Mouse (Mus musculus): Measurements from ENCODE around the gene Tada1. TPM values are rescaled to one million over a fixed set of nuclear protein-coding genes. Genes with fewer than 3 reads are reported as not detected.

Gene Tada1
- polyA plus RNA-seq, 1 experiment from 2014 or later: 90.5 TPM

DNA sequence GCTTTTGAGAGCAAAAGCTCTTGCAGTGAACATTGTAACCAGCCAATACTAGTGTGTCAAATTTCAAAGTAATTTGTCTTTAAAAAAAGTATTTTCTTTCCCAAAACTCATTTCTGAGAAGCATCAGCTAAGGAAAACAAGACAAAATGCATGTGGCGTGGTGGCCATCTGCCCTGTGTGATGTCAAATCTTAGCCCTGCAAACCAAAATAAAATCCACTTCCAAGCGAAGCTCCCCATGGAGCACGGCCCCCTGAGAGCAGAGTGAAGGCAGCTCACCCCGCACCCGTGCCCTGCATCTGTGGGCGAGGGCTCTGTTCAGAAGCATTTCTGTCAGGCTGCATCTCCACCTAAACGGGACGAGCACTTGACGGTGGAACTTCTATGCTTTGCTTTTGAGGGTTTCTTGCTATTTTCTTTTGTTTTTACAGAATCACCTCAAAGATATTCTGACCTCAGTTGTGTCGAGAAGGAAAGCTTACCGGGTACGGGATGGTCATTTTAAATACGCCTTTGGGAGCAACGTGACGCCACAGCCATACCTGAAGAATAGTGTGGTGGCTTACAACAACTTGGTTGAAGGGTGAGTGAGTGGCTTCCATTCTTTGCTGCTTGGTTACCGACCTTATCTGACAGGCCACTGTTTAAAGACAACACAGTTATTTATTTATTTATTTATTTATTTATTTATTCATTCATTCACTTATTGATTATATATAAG is 10.7 kb downstream of the Tada1 start:
- no peaks in the 10 kb centered on the region for H3K27me3 ChIP-seq (replicated peaks)
- no peaks in the 10 kb centered on the region for H3K9me3 ChIP-seq
- H3K9ac ChIP-seq: no peak overlapping the region
- no peaks in the 10 kb centered on the region for H3K4me1 ChIP-seq
- no peak for ATAC-seq (replicated peaks)
- no peak overlapping the region for H3K4me3 ChIP-seq
- WGBS: 96% methylated on average over 16 of the region's 16 CpGs
- no peak overlapping the region for H3K4me2 ChIP-seq
- no peak overlapping the region for H3K27ac ChIP-seq
- peaks cover 66% of the 10 kb centered on the region for H3K36me3 ChIP-seq (replicated peaks)

- 92% methylated on average over 6 of the region's 6 CpGs for WGBS
- H3K36me3 ChIP-seq (replicated peaks): peaks cover 73% of the 10 kb centered on the region
Measured at GRCm38 (mm10) chr1:166391671-166392070, 12.8 kb downstream of the Tada1 start.

DNA sequence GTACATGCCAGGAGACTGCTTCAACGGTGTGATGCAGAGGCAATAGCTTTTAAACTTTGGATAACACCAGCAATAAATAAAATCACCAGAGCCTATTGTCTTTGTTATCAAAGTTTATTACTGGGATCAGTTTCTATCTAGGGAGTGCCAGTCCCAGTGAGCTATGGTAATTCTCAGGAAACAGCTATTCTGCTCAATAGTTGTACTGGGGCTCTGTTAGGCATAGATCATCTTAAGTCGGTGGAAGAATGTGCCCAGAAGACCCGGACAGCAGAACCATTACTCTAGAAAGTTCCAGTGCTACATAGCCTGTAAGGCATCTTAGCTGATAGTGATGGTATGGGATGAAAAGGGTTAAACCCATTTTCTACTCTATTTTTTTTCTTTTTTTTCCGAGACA is 15.9 kb downstream of the Tada1 start:
- ATAC-seq (replicated peaks): no peak
- Histone ChIP-seq H3K9me3 (no peaks in the 10 kb centered on the region), H3K36me3 (replicated peaks) (peaks cover 82% of the 10 kb centered on the region), H3K4me1 (no peaks in the 10 kb centered on the region), H3K27ac (no peak overlapping the region), H3K4me2 (no peak overlapping the region), H3K27me3 (replicated peaks) (no peaks in the 10 kb centered on the region), H3K4me3 (no peak overlapping the region), H3K9ac (no peak overlapping the region)
- WGBS: 80% methylated on average over 4 of the region's 4 CpGs

More at GRCm38 (mm10) chr1:166391671-166392070, 12.8 kb downstream of the Tada1 start:
- no peak overlapping the region for H3K9ac ChIP-seq
- no peaks in the 10 kb centered on the region for H3K27me3 ChIP-seq (replicated peaks)
- H3K4me2 ChIP-seq: no peak overlapping the region
- H3K4me1 ChIP-seq: no peaks in the 10 kb centered on the region
- no peak overlapping the region for H3K4me3 ChIP-seq
- H3K27ac ChIP-seq: no peak overlapping the region
- no peak for ATAC-seq (replicated peaks)
- H3K9me3 ChIP-seq: no peaks in the 10 kb centered on the region

DNA sequence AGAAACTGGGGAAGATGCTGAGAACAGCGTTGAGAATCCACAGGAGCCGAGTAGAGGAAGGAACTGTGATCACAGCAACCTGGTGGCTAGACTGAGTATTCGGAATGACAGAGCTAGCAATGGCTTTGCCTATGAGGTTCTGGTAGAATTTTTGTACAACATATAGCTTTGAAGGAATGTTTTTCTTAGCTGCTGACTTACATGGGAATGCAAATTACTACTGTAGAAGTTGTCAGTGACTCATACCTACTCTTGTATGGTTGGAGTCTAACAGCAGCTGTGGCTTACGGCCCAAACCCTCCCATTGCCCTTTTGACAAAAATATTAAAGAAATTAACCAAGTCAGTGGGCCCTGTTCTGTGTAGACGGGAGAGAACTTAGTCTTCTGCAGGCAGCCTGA is 16.8 kb downstream of the Tada1 start:
- Histone ChIP-seq H3K4me1 (no peaks in the 10 kb centered on the region), H3K36me3 (replicated peaks) (peaks cover 75% of the 10 kb centered on the region), H3K9ac (no peak overlapping the region), H3K4me3 (no peak overlapping the region), H3K4me2 (no peak overlapping the region), H3K27me3 (replicated peaks) (no peaks in the 10 kb centered on the region), H3K9me3 (no peaks in the 10 kb centered on the region), H3K27ac (no peak overlapping the region)
- WGBS: 89% methylated on average over 5 of the region's 5 CpGs
- ATAC-seq (replicated peaks): no peak

DNA sequence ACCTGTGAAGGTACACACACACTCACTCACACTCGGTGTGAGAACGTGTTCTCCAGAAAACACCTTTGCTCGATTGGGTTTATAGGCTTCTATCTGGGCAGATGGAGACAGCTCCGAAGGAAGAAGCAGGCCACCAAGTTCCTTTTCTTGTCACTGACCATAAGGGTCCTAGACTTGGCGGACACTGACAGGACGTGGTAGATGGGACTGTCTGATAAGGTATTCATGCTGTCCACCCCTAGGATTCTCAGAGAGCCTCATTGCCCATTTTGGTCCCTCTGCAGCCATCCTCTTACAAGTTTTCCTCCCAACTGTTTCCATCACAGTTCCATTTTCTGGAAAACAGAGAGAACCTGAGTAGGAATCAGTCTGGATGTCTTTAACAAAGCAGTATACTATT is 17.5 kb downstream of the Tada1 start:
- H3K9me3 ChIP-seq: no peaks in the 10 kb centered on the region
- no peak overlapping the region for H3K4me3 ChIP-seq
- H3K36me3 ChIP-seq (replicated peaks): peaks cover 68% of the 10 kb centered on the region
- no peak overlapping the region for H3K4me2 ChIP-seq
- H3K27ac ChIP-seq: no peak overlapping the region
- ATAC-seq (replicated peaks): no peak
- H3K9ac ChIP-seq: no peak overlapping the region
- no peaks in the 10 kb centered on the region for H3K27me3 ChIP-seq (replicated peaks)
- WGBS: 92% methylated on average over 6 of the region's 6 CpGs
- no peaks in the 10 kb centered on the region for H3K4me1 ChIP-seq

GRCm38 (mm10) chr1:166401455-166401854 is 22.6 kb downstream of the Tada1 start:
- Histone ChIP-seq H3K9ac (no peak overlapping the region), H3K4me2 (no peak overlapping the region), H3K9me3 (no peaks in the 10 kb centered on the region), H3K36me3 (replicated peaks) (peaks cover 54% of the 10 kb centered on the region), H3K27me3 (replicated peaks) (no peaks in the 10 kb centered on the region), H3K4me3 (no peak overlapping the region), H3K27ac (no peak overlapping the region), H3K4me1 (no peaks in the 10 kb centered on the region)
- no peak for ATAC-seq (replicated peaks)

DNA sequence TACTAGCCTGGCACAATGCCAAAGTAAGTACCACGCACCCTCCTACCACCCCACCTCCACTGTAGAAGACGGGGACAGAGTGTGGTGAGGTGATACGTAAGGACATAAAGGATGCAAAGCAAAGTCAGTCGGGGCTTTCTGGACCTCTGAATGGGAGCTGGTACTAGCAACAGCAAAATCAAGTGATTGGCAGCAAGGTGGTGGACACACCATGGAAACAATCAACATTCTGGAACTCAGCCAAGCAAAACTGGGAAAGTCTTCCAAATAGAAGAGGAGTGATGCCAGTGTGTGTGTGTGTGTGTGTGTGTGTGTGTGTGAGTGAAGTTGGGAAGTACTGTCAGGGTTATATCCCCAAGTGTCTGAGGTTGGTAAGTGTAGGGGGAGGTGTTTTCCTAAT is 23.1 kb downstream of the Tada1 start:
- Histone ChIP-seq H3K36me3 (replicated peaks) (peaks cover 48% of the 10 kb centered on the region), H3K4me3 (no peak overlapping the region), H3K9me3 (no peaks in the 10 kb centered on the region), H3K27ac (no peak overlapping the region), H3K4me2 (no peak overlapping the region), H3K4me1 (peaks cover 2% of the 10 kb centered on the region; the same call in 1 of the 2 replicates), H3K9ac (no peak overlapping the region), H3K27me3 (replicated peaks) (no peaks in the 10 kb centered on the region)
- no peak for ATAC-seq (replicated peaks)
- 81% methylated on average over 4 of the region's 4 CpGs for WGBS

GRCm38 (mm10) chr1:166403846-166404245 is 24.9 kb downstream of the Tada1 start:
- Histone ChIP-seq H3K4me3 (no peak overlapping the region), H3K9ac (no peak overlapping the region), H3K9me3 (no peaks in the 10 kb centered on the region), H3K4me1 (peaks cover 19% of the 10 kb centered on the region), H3K36me3 (replicated peaks) (peaks cover 31% of the 10 kb centered on the region), H3K27ac (no peak overlapping the region), H3K4me2 (no peak overlapping the region), H3K27me3 (replicated peaks) (no peaks in the 10 kb centered on the region)
- ATAC-seq (replicated peaks): no peak
- 96% methylated on average over 3 of the region's 3 CpGs for WGBS

DNA sequence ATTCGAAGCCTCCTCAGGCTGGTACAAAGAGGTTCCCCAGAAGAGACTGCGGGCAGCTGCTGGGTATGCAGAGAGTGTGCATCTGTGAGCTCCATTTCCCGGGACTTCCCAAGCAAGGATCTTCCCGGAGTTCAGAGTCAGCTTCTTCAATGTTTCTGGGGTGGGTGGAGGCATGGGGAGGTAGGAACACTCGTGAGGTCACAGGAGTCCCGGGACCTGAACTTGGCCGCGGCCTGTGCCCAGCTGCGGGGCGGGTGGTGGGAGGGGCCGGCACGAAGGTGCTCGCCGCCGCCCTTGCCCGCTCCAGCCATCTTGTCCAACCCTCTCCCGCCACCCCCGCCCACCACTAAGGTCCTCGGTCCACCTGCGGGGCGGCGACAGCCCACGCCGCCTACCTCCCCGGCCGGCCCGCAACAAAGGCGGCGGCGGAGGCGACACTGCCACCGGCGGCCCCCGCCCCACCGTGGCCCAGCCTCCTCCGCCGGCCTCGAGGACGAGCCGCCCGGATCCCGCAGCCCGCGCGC is 30.3 kb downstream of the Tada1 start:
- WGBS: 1% methylated on average over 21 of the region's 45 CpGs
- Histone ChIP-seq H3K4me3 (peak overlapping the region; percentile 82), H3K9me3 (no peaks in the 10 kb centered on the region), H3K4me2 (peak overlapping the region; percentile 83), H3K27ac (peak overlapping the region; percentile 87), H3K36me3 (replicated peaks) (peaks cover 7% of the 10 kb centered on the region; the same call in 1 of the 2 replicates), H3K27me3 (replicated peaks) (no peaks in the 10 kb centered on the region), H3K4me1 (peaks cover 24% of the 10 kb centered on the region), H3K9ac (peak overlapping the region; percentile 83)
- ATAC-seq (replicated peaks): peak; percentile 86

DNA sequence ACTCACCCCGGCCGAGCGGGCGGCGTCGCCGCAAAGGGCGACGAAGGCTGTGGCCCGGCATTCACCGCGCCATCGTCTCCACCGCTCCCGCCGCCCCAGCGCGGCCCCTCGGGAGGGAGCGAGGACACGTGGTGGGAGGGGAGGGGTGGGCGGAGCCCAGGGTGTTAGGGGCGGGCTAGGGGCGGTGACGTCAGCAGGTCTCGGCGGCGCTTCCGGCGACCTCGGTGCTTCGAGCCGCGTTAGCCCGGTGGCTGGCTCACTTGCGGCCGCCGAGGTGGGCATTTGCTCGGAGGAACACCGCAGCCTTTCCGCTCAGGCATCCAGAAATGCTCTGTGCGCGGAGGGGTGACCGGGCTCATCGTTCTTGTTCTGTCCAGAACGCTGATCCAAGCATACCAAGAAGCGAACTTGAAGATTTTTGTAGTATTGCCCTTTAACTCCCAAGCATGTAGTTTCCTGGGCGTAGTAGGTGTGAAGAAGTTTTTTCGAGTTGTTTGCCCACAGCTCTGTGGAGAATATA is 30.9 kb downstream of the Tada1 start, which contains the start of gene Pogk:
TSS of gene Pogk (minus strand) at position 163 of the 520 bp plus-strand sequence.
- peak within 1 kb of the TSS; percentile 83 for H3K9ac ChIP-seq

DNA sequence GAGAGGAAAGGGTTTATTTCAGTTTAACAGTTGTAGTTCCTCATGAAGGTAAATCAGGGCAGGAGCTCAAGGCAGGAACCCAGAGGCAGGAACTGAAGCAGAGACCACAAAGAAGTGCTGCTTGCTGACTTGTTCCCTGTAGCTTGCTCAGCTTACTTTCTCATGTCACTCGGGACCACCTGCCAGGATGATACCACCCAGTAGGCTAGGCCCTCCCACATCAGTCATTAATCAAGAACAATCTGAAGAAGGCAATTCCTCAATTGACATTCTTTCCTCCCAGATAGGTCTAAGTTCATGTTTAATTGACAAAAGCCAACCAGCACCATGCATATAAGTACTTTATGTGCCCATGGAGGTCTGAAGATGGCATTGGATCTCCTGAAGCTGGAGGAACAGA is 32.6 kb downstream of the Tada1 start:
- WGBS: 100% methylated on average over 1 of the region's 1 CpGs
- H3K4me3 ChIP-seq: no peak overlapping the region
- H3K36me3 ChIP-seq (replicated peaks): no peaks in the 10 kb centered on the region
- no peak overlapping the region for H3K9ac ChIP-seq
- no peaks in the 10 kb centered on the region for H3K27me3 ChIP-seq (replicated peaks)
- H3K9me3 ChIP-seq: no peaks in the 10 kb centered on the region
- H3K27ac ChIP-seq: no peak overlapping the region
- no peak overlapping the region for H3K4me2 ChIP-seq
- H3K4me1 ChIP-seq: peaks cover 24% of the 10 kb centered on the region
- ATAC-seq (replicated peaks): no peak

More for the DNA sequence above, 30.9 kb downstream of the Tada1 start, which contains the start of gene Pogk:
- no peaks in the 10 kb centered on the region for H3K9me3 ChIP-seq
- H3K4me2 ChIP-seq: peak within 1 kb of the TSS; percentile 83
- WGBS: 4% methylated on average over 44 of the region's 49 CpGs
- H3K36me3 ChIP-seq (replicated peaks): peaks cover 7% of the 10 kb centered on the region; the same call in 1 of the 2 replicates
- ATAC-seq (replicated peaks): peak; percentile 94
- peak within 1 kb of the TSS; percentile 82 for H3K4me3 ChIP-seq
- peak within 1 kb of the TSS; percentile 87 for H3K27ac ChIP-seq
- H3K4me1 ChIP-seq: peaks cover 24% of the 10 kb centered on the region
- H3K27me3 ChIP-seq (replicated peaks): no peaks in the 10 kb centered on the region

DNA sequence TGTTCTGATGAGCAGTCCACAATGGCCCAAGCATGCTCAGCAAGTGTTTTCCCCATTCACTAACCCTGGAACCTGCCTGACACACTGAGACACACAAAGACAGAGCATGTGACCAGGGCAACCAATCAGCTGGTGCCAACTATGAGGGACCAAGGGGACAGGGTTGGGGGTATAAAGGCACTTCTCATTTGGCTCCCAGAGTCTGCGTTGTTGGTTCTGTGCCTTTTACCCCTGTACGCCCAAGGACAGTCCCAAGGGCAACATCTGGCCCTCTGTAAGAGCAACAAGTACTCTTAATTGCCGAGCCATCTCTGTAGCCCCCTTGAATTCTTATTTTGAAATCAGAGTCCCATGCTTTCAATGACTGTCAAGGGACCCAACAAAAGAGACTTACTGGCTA is 33.4 kb downstream of the Tada1 start:
- Histone ChIP-seq H3K9me3 (no peaks in the 10 kb centered on the region), H3K27me3 (replicated peaks) (no peaks in the 10 kb centered on the region), H3K4me2 (no peak overlapping the region), H3K9ac (no peak overlapping the region), H3K27ac (no peak overlapping the region), H3K36me3 (replicated peaks) (no peaks in the 10 kb centered on the region), H3K4me3 (no peak overlapping the region), H3K4me1 (peaks cover 19% of the 10 kb centered on the region)
- 92% methylated on average over 3 of the region's 3 CpGs for WGBS
- ATAC-seq (replicated peaks): no peak

DNA sequence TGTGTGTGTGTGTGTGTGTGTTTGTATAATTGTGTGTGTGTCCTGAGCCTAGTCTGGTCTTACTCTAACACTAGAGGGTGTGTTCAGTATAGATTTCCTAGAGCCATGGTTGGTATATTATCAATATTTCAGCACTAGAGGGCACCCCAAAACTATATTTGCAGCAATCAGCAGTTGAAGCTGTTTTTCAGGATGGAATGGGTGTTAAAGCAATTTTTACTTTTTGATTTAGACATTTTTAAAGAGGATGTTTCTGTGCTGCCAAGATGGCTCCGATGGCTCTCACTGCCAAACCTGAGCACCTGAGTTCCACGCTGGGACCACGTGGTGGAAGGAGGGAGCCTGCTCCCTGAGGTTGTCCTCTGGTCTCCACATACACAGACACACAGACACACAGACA is 50.2 kb downstream of the Tada1 start:
- H3K4me1 ChIP-seq: no peaks in the 10 kb centered on the region
- no peaks in the 10 kb centered on the region for H3K9me3 ChIP-seq
- H3K27me3 ChIP-seq (replicated peaks): no peaks in the 10 kb centered on the region
- no peak overlapping the region for H3K9ac ChIP-seq
- H3K36me3 ChIP-seq (replicated peaks): no peaks in the 10 kb centered on the region
- 70% methylated on average over 3 of the region's 3 CpGs for WGBS
- no peak overlapping the region for H3K4me2 ChIP-seq
- ATAC-seq (replicated peaks): peak; percentile 85
- H3K4me3 ChIP-seq: no peak overlapping the region
- H3K27ac ChIP-seq: no peak overlapping the region
